Mouse (Mus musculus) CD4-positive naive resting alpha-beta T cell, adult 57 days (primary cell): ENCODE results near the gene Nt5dc2. TPM values are rescaled to one million over a fixed set of nuclear protein-coding genes. Genes with fewer than 3 reads are reported as not detected.

Source experiments
- total RNA-seq: library from RNA; stranded (reverse); gene quantifications from one replicate; pipeline ENCODE4 v1.2.4, GENCODE M21; 2023

The Nt5dc2 gene
- total RNA-seq = 0.41 TPM

GRCm38 (mm10) chr14:31130236-31131220, at the start of gene Nt5dc2:
Nt5dc2 (plus strand) TSS chr14:31131053.

GRCm38 (mm10) chr14:31128826-31129219, 2.0 kb upstream of the Nt5dc2 start, which contains the start of gene Smim4:
Smim4 (minus strand) TSS chr14:31128956.

GRCm38 (mm10) chr14:31168425-31168824, 37.6 kb downstream of the Nt5dc2 start, which contains the start of gene Stab1:
Stab1 (minus strand) TSS chr14:31168641.

Other genes starting within 250 kb of the Nt5dc2 start
- not detected for gene Itih4, start 244.6 kb upstream of the Nt5dc2 start, total RNA-seq
- gene Itih3, start 207.3 kb upstream of the Nt5dc2 start, total RNA-seq = not detected
- not detected for gene Itih1, start 187.8 kb upstream of the Nt5dc2 start, total RNA-seq
- 3.3 TPM for gene Nek4, start 179.7 kb upstream of the Nt5dc2 start, total RNA-seq
- 9.1 TPM for gene Glt8d1, start 129.7 kb upstream of the Nt5dc2 start, total RNA-seq
- 89.0 TPM for gene Spcs1, start 129.4 kb upstream of the Nt5dc2 start, total RNA-seq
- gene Pbrm1, start 111.9 kb upstream of the Nt5dc2 start, total RNA-seq = 83.9 TPM
- 279 TPM for gene Gnl3, start 111.9 kb upstream of the Nt5dc2 start, total RNA-seq
- gene Smim4, start 2.1 kb upstream of the Nt5dc2 start, total RNA-seq = 48.2 TPM
- gene Stab1, start 37.6 kb downstream of the Nt5dc2 start, total RNA-seq = 1.6 TPM
- not detected for gene Tnnc1, start 77.3 kb downstream of the Nt5dc2 start, total RNA-seq
- 439 TPM for gene Nisch, start 85.9 kb downstream of the Nt5dc2 start, total RNA-seq
- not detected for gene Sema3g, start 86.8 kb downstream of the Nt5dc2 start, total RNA-seq
- gene Phf7, start 120.3 kb downstream of the Nt5dc2 start, total RNA-seq = 7.5 TPM
- 113 TPM for gene Bap1, start 120.4 kb downstream of the Nt5dc2 start, total RNA-seq
- gene Dnah1, start 192.8 kb downstream of the Nt5dc2 start, total RNA-seq = not detected
- 49.2 TPM for gene Capn7, start 205.6 kb downstream of the Nt5dc2 start, total RNA-seq